Mouse (Mus musculus) stomach, postnatal 0 days (tissue): ENCODE data around the gene Patj. TPM values are rescaled to one million over a fixed set of nuclear protein-coding genes. Genes with fewer than 3 reads are reported as not detected.
"Not testable (repeated sequence)": the region's sequence is repeated elsewhere in the genome, so short reads cannot be mapped to it uniquely, and the experiment has no call there.

Source experiments
- ATAC-seq: fragments of 200-750 bp; cut with Nextera tagmentation; 2 replicates; pipeline ENCODE4 v1.8.0; 2017; ENCODE audit not compliant: low FRiP score, low TSS enrichment
- DNase-seq: peaks from one replicate; pipeline ENCODE4 v3.0.0-alpha.2; 2016; ENCODE audit warnings: low spot score
- H3K27ac ChIP-seq: fragments of 300-500 bp; sonication (generic); replicated peaks from 2 replicates; pipeline ENCODE4 v1.5.1; 2014; ENCODE audit warnings: mild to moderate bottlenecking, control low read depth
- H3K27me3 ChIP-seq: fragments of 300-500 bp; sonication (generic); 2 replicates; pipeline ENCODE4 v1.6.1; 2014; ENCODE audit warnings: low read length; ENCODE audit not compliant: control insufficient read depth, insufficient read depth
- H3K36me3 ChIP-seq: fragments of 300-500 bp; sonication (generic); 2 replicates; pipeline ENCODE4 v1.6.1; 2014; ENCODE audit warnings: low read length, mixed read lengths; ENCODE audit not compliant: control insufficient read depth, insufficient read depth
- H3K4me1 ChIP-seq: fragments of 300-500 bp; sonication (generic); replicated peaks from 2 replicates; pipeline ENCODE4 v1.6.1; 2014; ENCODE audit warnings: antibody characterized with exemption; ENCODE audit not compliant: control insufficient read depth, insufficient read depth
- H3K4me2 ChIP-seq: fragments of 300-500 bp; sonication (generic); replicated peaks from 2 replicates; pipeline ENCODE4 v1.6.1; 2014; ENCODE audit warnings: low read depth, mild to moderate bottlenecking, control low read depth, moderate library complexity
- H3K4me3 ChIP-seq: fragments of 300-500 bp; sonication (generic); 2 replicates; pipeline ENCODE4 v1.5.1; 2014; ENCODE audit warnings: low read depth, low read length, control low read depth
- H3K9ac ChIP-seq: fragments of 300-500 bp; sonication (generic); 2 replicates; pipeline ENCODE4 v1.6.1; 2014; ENCODE audit warnings: mild to moderate bottlenecking, low read length, control low read depth, mixed read lengths
- H3K9me3 ChIP-seq: fragments of 300-500 bp; sonication (generic); 2 replicates; pipeline ENCODE4 v1.6.1; 2016; ENCODE audit warnings: low read length; ENCODE audit not compliant: control insufficient read depth
- CTCF ChIP-seq: IDR thresholded peaks from 2 replicates; pipeline ENCODE4 v1.5.1; 2016; ENCODE audit warnings: antibody characterized with exemption, low read depth, mild to moderate bottlenecking, moderate library complexity
- EP300 ChIP-seq: optimal IDR thresholded peaks from 2 replicates; pipeline ENCODE3; 2016; ENCODE audit warnings: antibody characterized with exemption
- WGBS: fragments of 180-500 bp; shearing (Covaris S2); extraction: QIAGEN DNeasy Blood & Tissue Kit; methylation state at CpG from one replicate; pipeline ENCODE4 v1.1.7; 2014; 5-methylcytosine and 5-hydroxymethylcytosine counted together
- polyA plus RNA-seq: library from polyadenylated mRNA; unstranded; fragments of >200 nt; fragmentation: Nextera tagmentation; extraction: Ambion mirVana; gene quantifications from 2 replicates; pipeline ENCODE4 v1.2.1, GENCODE M21; 2015

The Patj gene
- polyA plus RNA-seq, 1 experiment from 2014 or later, result 6.2 TPM

DNA sequence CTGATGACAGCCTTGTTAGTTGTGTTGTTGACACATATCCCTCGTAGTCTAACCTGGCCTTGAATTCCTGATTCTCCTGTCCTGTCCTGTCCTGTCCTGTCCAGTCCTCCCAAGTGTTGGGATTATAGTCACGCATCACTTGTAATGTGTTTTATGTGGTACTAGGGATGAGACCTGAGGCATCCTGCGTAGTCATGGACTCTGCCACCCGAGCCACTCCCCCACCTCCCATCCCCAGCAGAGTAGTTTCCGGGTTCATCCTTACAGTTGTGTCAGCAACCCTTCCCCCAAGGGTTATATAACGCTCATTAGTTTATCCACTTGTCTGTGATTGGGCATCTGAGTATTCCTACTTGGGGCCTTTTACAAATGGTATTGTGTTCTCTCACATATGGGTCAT is 8.8 kb downstream of the Patj start:
- H3K27me3 ChIP-seq, result no peaks in the 10 kb centered on the region
- ATAC-seq (no peak), DNase-seq (no peak)
- no peak overlapping the region for H3K4me2 ChIP-seq
- H3K9me3 ChIP-seq, result no peaks in the 10 kb centered on the region
- H3K4me3 ChIP-seq, result no peak overlapping the region
- H3K9ac ChIP-seq, result no peak overlapping the region
- TF ChIP-seq CTCF (no peak), EP300 (no peak)
- 93% methylated on average over 6 of the region's 6 CpGs for WGBS
- no peak overlapping the region for H3K27ac ChIP-seq
- no peaks in the 10 kb centered on the region for H3K4me1 ChIP-seq
- H3K36me3 ChIP-seq, result no peaks in the 10 kb centered on the region

DNA sequence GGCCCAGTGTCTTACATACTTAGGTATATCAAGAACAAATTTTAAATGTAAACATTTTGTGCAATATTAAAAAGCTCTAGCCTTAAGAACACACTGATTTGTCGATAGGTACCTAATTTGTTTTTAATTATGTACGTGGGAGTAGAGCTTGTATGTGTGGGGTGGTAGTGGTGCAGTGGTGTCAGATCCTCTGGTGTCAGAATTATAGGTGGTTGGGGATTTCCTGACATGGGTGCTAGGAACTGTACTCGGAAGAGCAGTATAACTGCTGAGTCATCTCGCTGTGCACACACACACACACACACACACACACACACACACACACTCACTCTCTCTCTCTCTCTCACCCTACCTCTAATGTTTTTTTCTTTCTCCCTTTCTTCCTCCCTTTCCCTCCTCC is 12.9 kb downstream of the Patj start:
- Histone ChIP-seq H3K4me3 (no peak overlapping the region), H3K4me2 (no peak overlapping the region), H3K27me3 (no peaks in the 10 kb centered on the region), H3K27ac (no peak overlapping the region), H3K36me3 (0 out of 2 replicates have a peak, but pooled peaks cover 4% of the 10 kb centered on the region), H3K9ac (no peak overlapping the region), H3K4me1 (no peaks in the 10 kb centered on the region), H3K9me3 (no peaks in the 10 kb centered on the region)
- DNase-seq (no peak), ATAC-seq (no peak)
- 92% methylated on average over 4 of the region's 4 CpGs for WGBS
- TF ChIP-seq CTCF (no peak), EP300 (no peak)

DNA sequence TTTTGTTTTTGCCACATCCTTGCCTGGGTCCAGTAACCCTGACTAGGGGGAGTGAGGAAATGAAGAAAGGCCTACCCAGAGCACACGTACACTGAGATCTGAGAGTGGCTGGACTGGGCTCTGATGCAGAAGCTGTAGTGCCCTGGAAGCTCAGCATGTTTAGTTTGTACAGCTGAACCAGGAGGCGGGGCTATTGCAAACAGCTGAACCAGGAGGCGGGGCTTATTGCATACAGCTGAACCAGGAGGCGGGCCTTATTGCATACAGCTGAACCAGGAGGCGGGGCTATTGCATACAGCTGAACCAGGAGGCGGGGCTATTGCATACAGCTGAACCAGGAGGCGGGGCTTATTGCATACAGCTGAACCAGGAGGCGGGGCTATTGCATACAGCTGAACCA is 19.6 kb downstream of the Patj start:
- not testable (repeated sequence) for H3K27ac ChIP-seq, H3K36me3 ChIP-seq, DNase-seq, H3K4me2 ChIP-seq, H3K9me3 ChIP-seq, H3K27me3 ChIP-seq, H3K9ac ChIP-seq, ATAC-seq, H3K4me1 ChIP-seq, H3K4me3 ChIP-seq
- 97% methylated on average over 8 of the region's 8 CpGs for WGBS

DNA sequence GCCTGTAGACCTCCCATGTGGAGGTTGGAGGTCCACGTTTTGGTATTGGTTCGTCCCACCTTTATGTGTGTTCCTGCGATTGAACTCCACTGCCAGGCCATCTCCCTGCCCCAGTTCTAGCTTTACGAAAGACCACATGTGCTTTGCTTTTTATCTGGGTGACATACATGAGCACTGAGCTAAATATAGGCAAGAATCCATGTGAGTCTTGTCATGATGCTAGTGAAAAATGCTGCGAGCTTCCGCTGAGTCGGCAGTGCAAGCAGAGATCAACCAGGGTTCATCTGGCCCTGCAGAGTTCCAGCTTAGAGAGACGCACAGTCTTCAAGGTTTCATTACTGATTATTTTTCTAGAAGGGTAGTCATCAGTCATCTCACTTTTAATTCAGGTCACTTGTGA is 32.8 kb downstream of the Patj start:
- H3K9ac ChIP-seq, result no peak overlapping the region
- DNase-seq (no peak), ATAC-seq (no peak)
- no peaks in the 10 kb centered on the region for H3K4me1 ChIP-seq
- TF ChIP-seq CTCF (no peak), EP300 (no peak)
- WGBS, result 59% methylated on average over 8 of the region's 8 CpGs
- no peak overlapping the region for H3K4me2 ChIP-seq
- H3K27ac ChIP-seq, result no peak overlapping the region
- no peaks in the 10 kb centered on the region for H3K9me3 ChIP-seq
- no peak overlapping the region for H3K4me3 ChIP-seq
- H3K27me3 ChIP-seq, result no peaks in the 10 kb centered on the region
- H3K36me3 ChIP-seq, result no peaks in the 10 kb centered on the region

DNA sequence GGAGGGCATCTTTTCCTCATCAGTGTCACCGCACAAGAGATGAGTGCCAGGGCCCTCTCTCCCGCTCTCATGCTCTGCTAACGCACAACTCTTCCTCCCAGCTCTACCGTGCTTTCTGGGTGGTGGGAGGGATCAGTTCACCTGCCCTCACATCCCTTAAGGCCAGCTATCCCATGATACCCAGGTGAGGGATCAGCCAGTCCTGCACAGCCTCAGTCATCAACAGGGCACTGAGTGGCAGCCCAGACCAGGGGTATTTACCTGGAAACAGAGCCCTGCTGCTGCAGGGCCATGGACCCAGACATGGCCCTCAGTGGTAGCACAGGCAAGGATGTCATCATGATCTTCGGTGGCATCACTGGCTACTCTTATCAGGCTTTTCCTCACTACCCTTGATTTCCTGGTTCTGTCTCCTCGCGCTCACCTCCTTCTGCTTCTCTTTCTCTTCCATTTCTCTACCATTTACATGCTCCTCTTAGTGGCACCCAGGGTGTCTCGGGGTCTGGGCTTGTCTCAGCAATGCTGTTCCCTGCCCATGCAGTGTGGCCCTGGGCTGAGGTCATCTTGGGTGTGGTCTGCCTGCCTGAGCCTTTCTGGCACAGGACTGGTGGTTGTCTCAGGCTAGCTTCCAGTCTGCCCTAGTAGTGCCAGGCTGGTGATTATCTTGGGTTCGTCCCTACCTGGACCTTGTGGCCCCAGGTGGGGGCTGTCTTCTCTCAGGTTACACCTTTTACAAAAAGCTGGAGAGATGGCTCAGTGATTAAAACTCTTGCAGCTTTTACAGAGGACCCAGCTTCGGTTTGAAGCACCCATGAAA is 40.3 kb downstream of the Patj start:
- Histone ChIP-seq H3K27ac (no peak overlapping the region; the same call in 1 of the 2 replicates), H3K9ac (no peak overlapping the region), H3K4me3 (no peak overlapping the region), H3K4me2 (no peak overlapping the region), H3K27me3 (no peaks in the 10 kb centered on the region), H3K4me1 (no peaks in the 10 kb centered on the region), H3K36me3 (no peaks in the 10 kb centered on the region), H3K9me3 (no peaks in the 10 kb centered on the region)
- no peak for TF ChIP-seq CTCF
- no peak for TF ChIP-seq EP300
- peak; percentile 51; the same call in 1 of the 2 replicates for ATAC-seq
- no peak for DNase-seq
- WGBS, result 76% methylated on average over 10 of the region's 10 CpGs

DNA sequence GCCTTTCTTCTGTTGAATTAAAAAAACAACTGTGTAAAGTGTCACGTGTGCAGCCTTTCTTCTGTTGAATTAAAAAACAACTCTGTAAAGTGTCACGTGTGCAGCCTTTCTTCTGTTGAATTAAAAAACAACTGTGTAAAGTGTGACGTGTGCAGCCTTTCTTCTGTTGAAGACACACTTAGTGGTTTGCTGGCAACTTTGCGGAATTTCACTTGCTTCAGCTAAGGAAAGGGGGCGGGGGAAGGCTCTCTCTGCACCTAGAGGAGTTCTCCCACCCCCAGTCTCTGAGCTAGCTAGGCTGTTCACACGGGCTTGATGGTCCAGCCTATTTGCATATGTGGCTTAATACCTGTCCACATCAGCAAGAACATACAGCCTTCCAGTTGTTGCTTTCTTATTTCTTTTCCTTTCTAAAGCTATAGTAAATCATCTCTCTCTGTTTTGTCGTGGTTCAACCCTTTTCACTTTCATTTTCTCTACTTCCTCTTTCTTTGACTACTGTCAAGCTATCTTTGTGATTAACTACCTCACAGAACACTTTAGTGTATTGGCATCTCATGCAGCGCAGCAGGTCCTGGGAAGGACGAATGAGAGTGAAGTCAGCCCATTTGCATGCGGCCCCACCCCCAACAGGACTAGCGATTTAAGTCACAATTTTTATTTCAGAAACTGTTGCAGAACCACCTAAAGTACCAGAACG is 41.2 kb downstream of the Patj start:
- H3K9ac ChIP-seq, result no peak overlapping the region
- no peak for DNase-seq
- peak; percentile 26; the same call in 1 of the 2 replicates for ATAC-seq
- H3K36me3 ChIP-seq, result no peaks in the 10 kb centered on the region
- H3K27me3 ChIP-seq, result no peaks in the 10 kb centered on the region
- TF ChIP-seq CTCF, result no peak
- TF ChIP-seq EP300, result no peak
- H3K27ac ChIP-seq, result no peak overlapping the region
- H3K9me3 ChIP-seq, result no peaks in the 10 kb centered on the region
- peak overlapping the region; percentile 27 for H3K4me3 ChIP-seq
- H3K4me1 ChIP-seq, result no peaks in the 10 kb centered on the region
- H3K4me2 ChIP-seq, result peak overlapping the region; percentile 34; the same call in 1 of the 2 replicates
- 54% methylated on average over 12 of the region's 12 CpGs for WGBS
